Mouse (Mus musculus) hindbrain, embryonic 14.5 days (tissue): ENCODE data around the gene Vezt. TPM values are rescaled to one million over a fixed set of nuclear protein-coding genes. Genes with fewer than 3 reads are reported as not detected.

Source experiments
- ATAC-seq: fragments of 200-750 bp; cut with Nextera tagmentation; 2 replicates; pipeline ENCODE4 v1.8.0; 2017; ENCODE audit warnings: moderate number of reproducible peaks, mild to moderate bottlenecking, moderate TSS enrichment, moderate library complexity; ENCODE audit not compliant: low FRiP score
- DNase-seq: peaks from one replicate; pipeline ENCODE4 v3.0.0-alpha.2; 2015; ENCODE audit warnings: low spot score
- H3K27ac ChIP-seq: fragments of 300-500 bp; sonication (generic); 2 replicates; pipeline ENCODE4 v1.5.1; 2014; ENCODE audit warnings: mild to moderate bottlenecking, moderate library complexity
- H3K27me3 ChIP-seq: fragments of 300-500 bp; sonication (generic); 2 replicates; pipeline ENCODE4 v1.6.1; 2014; ENCODE audit warnings: mild to moderate bottlenecking, low read length, mixed read lengths; ENCODE audit not compliant: control insufficient read depth, insufficient read depth
- H3K36me3 ChIP-seq: fragments of 300-500 bp; sonication (generic); replicated peaks from 2 replicates; pipeline ENCODE4 v1.6.1; 2014; ENCODE audit not compliant: control insufficient read depth, insufficient read depth
- H3K4me1 ChIP-seq: fragments of 300-500 bp; sonication (generic); replicated peaks from 2 replicates; pipeline ENCODE4 v1.6.1; 2014; ENCODE audit warnings: antibody characterized with exemption, low read length, mixed read lengths; ENCODE audit not compliant: control insufficient read depth, insufficient read depth
- H3K4me2 ChIP-seq: fragments of 300-500 bp; sonication (generic); replicated peaks from 2 replicates; pipeline ENCODE4 v1.6.1; 2014; ENCODE audit warnings: mild to moderate bottlenecking, moderate library complexity
- H3K4me3 ChIP-seq: fragments of 300-500 bp; sonication (generic); replicated peaks from 2 replicates; pipeline ENCODE4 v1.5.1; 2014; ENCODE audit warnings: mild to moderate bottlenecking, low read length
- H3K9ac ChIP-seq: fragments of 300-500 bp; sonication (generic); 2 replicates; pipeline ENCODE4 v1.6.1; 2014
- H3K9me3 ChIP-seq: fragments of 300-500 bp; sonication (generic); 2 replicates; pipeline ENCODE4 v1.6.1; 2016; ENCODE audit warnings: low read length; ENCODE audit not compliant: control insufficient read depth
- WGBS: fragments of 180-500 bp; shearing (Covaris S2); extraction: QIAGEN DNeasy Blood & Tissue Kit; methylation state at CpG from one replicate; pipeline ENCODE4 v1.1.7; 2014; 5-methylcytosine and 5-hydroxymethylcytosine counted together
- polyA plus RNA-seq: library from polyadenylated mRNA; unstranded; fragments of >200 nt; fragmentation: Nextera tagmentation; extraction: Ambion mirVana; gene quantifications from 2 replicates; pipeline ENCODE4 v1.2.1, GENCODE M21; 2014

Gene Vezt
- polyA plus RNA-seq, 1 experiment from 2014 or later = 56.5 TPM

DNA sequence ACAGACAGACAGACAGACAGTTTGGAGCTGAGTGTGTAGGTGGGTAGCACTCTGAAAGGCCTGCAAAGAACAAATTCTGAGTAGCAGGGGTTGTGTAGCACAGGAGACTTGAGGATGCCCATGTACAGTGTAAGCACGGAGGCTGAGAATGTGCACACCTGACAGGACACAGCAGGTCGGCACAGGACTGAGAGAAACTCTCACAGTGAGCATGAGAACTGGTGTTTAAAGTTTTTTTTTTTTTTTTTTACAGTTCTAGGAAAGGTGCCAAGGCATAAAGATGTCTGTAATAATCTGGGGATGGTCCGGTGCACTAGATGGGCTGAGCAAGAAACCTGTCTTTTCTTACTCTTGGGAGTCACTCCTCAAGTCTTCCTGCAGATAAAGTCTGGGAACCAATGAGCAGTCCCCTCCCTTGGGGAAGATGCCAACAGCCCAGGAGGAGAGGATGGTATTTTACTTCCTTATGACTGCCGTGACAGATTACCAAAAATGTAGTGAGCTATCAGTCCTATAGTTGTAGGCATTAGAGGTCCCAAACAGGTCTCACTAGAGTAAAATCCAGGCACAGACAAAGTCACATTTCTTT lies 105.3 kb downstream of the Vezt start:
- DNase-seq = no peak
- no peaks in the 10 kb centered on the region for H3K27me3 ChIP-seq
- H3K9me3 ChIP-seq = peaks cover 4% of the 10 kb centered on the region
- no peaks in the 10 kb centered on the region for H3K36me3 ChIP-seq
- no peaks in the 10 kb centered on the region for H3K4me1 ChIP-seq
- ATAC-seq = no peak
- H3K4me3 ChIP-seq = no peak overlapping the region
- H3K4me2 ChIP-seq = no peak overlapping the region
- H3K9ac ChIP-seq = no peak overlapping the region
- WGBS = 78% methylated on average over 4 of the region's 4 CpGs
- no peak overlapping the region for H3K27ac ChIP-seq

DNA sequence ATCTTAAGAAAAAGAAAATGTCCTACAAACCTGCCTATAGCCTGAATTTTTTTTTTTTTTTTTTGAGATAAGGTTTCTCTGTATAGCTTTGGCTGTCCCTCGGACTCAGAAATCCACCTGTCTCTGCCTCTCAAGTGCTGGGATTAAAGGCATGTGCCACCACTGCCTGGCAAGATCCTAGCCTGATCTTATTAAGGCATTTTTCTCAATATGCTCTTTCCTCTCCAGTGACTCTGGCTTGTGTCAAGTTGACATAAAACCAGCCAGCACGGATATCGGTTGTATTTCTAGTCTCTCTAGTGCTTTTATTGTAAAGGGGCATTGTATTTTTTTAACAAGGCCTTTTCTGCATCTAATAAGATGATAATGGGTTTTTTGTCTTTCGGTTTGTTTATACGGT lies 111.0 kb downstream of the Vezt start:
- no peak overlapping the region for H3K4me3 ChIP-seq
- WGBS = 82% methylated on average over 5 of the region's 5 CpGs
- H3K36me3 ChIP-seq = no peaks in the 10 kb centered on the region
- H3K27ac ChIP-seq = no peak overlapping the region
- no peaks in the 10 kb centered on the region for H3K27me3 ChIP-seq
- ATAC-seq (no peak), DNase-seq (no peak)
- no peaks in the 10 kb centered on the region for H3K4me1 ChIP-seq
- H3K9ac ChIP-seq = no peak overlapping the region
- peaks cover 4% of the 10 kb centered on the region for H3K9me3 ChIP-seq
- H3K4me2 ChIP-seq = no peak overlapping the region

DNA sequence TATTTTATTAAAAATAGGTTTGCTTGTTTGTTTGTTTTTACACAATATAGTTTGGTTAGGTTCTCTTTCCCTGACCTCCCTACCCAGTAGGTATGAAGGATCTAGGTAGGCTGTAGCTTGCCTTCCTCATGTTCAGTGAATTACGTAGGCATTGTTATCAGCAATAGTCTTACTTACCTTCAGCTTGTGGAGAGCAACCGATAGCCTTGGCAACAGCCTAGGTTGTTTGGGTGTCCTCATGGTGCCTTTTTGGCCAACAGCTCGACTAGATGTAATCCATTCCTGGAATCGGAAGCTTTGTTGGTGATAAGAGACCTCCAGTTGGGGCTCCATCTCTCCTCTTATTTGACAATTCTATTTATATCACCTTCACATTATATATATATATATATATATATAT lies 114.5 kb downstream of the Vezt start:
- no peak overlapping the region for H3K9ac ChIP-seq
- DNase-seq = no peak
- WGBS = 95% methylated on average over 4 of the region's 4 CpGs
- 0 out of 2 replicates have a peak, but pooled peaks cover 6% of the 10 kb centered on the region for H3K4me1 ChIP-seq
- ATAC-seq = no peak
- no peaks in the 10 kb centered on the region for H3K36me3 ChIP-seq
- no peaks in the 10 kb centered on the region for H3K9me3 ChIP-seq
- H3K27ac ChIP-seq = no peak overlapping the region
- no peak overlapping the region for H3K4me2 ChIP-seq
- no peaks in the 10 kb centered on the region for H3K27me3 ChIP-seq
- H3K4me3 ChIP-seq = no peak overlapping the region

DNA sequence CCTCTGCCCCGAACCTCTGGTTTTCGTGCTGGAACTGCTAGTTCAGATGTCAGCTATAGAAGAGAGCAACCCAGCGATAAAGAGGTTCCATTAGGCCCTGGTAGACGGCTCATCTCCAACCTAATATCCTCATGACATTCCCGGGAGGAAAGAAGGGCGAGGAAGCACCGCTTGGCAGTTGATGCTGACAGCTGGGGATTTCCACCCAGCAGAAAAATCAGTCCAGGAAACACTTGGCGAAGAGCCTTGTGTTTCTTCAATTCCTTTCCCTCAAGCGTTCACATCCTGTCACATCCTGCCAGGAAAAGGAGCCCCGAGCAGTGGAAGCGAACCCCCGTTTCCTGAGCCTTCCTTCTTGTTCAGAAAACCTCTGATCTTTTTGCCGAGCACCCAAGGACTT lies 116.4 kb downstream of the Vezt start:
- Histone ChIP-seq H3K4me2 (no peak overlapping the region), H3K4me1 (0 out of 2 replicates have a peak, but pooled peaks cover 6% of the 10 kb centered on the region), H3K27me3 (no peaks in the 10 kb centered on the region), H3K9ac (no peak overlapping the region), H3K36me3 (no peaks in the 10 kb centered on the region), H3K4me3 (no peak overlapping the region), H3K27ac (no peak overlapping the region), H3K9me3 (no peaks in the 10 kb centered on the region)
- WGBS = 74% methylated on average over 13 of the region's 13 CpGs
- no peak for DNase-seq
- ATAC-seq = no peak

DNA sequence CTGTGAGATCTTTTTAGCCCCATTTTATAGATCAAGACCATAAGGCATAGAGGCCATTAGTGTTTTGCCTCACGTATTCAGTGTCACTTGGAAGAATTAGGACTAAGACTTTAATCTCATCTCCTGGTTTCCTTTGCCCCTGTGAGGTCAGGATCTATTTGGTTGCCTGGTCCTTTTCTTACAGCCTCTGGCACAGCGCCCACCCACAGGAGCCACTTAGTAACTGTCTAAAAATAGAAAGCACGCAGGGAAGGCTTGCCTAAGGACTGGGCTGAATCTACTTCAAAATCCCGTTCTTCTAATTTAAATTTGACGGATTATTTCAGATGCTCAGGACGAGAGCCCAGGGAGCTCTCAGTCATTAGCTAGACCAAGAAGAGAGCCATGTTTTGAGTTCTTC lies 116.9 kb downstream of the Vezt start:
- 49% methylated on average over 6 of the region's 6 CpGs for WGBS
- no peaks in the 10 kb centered on the region for H3K36me3 ChIP-seq
- no peak overlapping the region for H3K4me2 ChIP-seq
- ATAC-seq (no peak), DNase-seq (no peak)
- H3K27me3 ChIP-seq = no peaks in the 10 kb centered on the region
- no peak overlapping the region for H3K27ac ChIP-seq
- no peaks in the 10 kb centered on the region for H3K9me3 ChIP-seq
- H3K4me3 ChIP-seq = no peak overlapping the region
- 0 out of 2 replicates have a peak, but pooled peaks cover 6% of the 10 kb centered on the region for H3K4me1 ChIP-seq
- H3K9ac ChIP-seq = no peak overlapping the region

GRCm38 (mm10) chr10:93918087-93918486 lies 117.5 kb downstream of the Vezt start:
- Histone ChIP-seq H3K4me3 (no peak overlapping the region), H3K27me3 (no peaks in the 10 kb centered on the region), H3K36me3 (no peaks in the 10 kb centered on the region), H3K9me3 (no peaks in the 10 kb centered on the region), H3K4me2 (no peak overlapping the region), H3K4me1 (0 out of 2 replicates have a peak, but pooled peaks cover 6% of the 10 kb centered on the region), H3K27ac (no peak overlapping the region), H3K9ac (no peak overlapping the region)
- 91% methylated on average over 2 of the region's 2 CpGs for WGBS
- ATAC-seq (no peak), DNase-seq (no peak)

GRCm38 (mm10) chr10:93916778-93917177 lies 118.8 kb downstream of the Vezt start:
- ATAC-seq (no peak), DNase-seq (no peak)
- H3K4me2 ChIP-seq = no peak overlapping the region
- WGBS = 74% methylated on average over 2 of the region's 2 CpGs
- H3K9ac ChIP-seq = no peak overlapping the region
- no peak overlapping the region for H3K27ac ChIP-seq
- no peaks in the 10 kb centered on the region for H3K36me3 ChIP-seq
- no peaks in the 10 kb centered on the region for H3K27me3 ChIP-seq
- no peaks in the 10 kb centered on the region for H3K9me3 ChIP-seq
- H3K4me3 ChIP-seq = no peak overlapping the region
- 0 out of 2 replicates have a peak, but pooled peaks cover 6% of the 10 kb centered on the region for H3K4me1 ChIP-seq

GRCm38 (mm10) chr10:93915531-93916275 lies 119.9 kb downstream of the Vezt start:
- H3K4me2 ChIP-seq = no peak overlapping the region
- 0 out of 2 replicates have a peak, but pooled peaks cover 6% of the 10 kb centered on the region for H3K4me1 ChIP-seq
- no peak for DNase-seq

GRCm38 (mm10) chr10:93913525-93913924 lies 122.1 kb downstream of the Vezt start:
- WGBS = 90% methylated on average over 5 of the region's 5 CpGs
- H3K27ac ChIP-seq = no peak overlapping the region
- DNase-seq (no peak), ATAC-seq (no peak)
- no peaks in the 10 kb centered on the region for H3K4me1 ChIP-seq
- no peak overlapping the region for H3K4me2 ChIP-seq
- no peaks in the 10 kb centered on the region for H3K36me3 ChIP-seq
- H3K9ac ChIP-seq = no peak overlapping the region
- no peaks in the 10 kb centered on the region for H3K27me3 ChIP-seq
- no peaks in the 10 kb centered on the region for H3K9me3 ChIP-seq
- no peak overlapping the region for H3K4me3 ChIP-seq

More at GRCm38 (mm10) chr10:93915531-93916275, 119.9 kb downstream of the Vezt start:
- no peaks in the 10 kb centered on the region for H3K36me3 ChIP-seq
- no peaks in the 10 kb centered on the region for H3K9me3 ChIP-seq
- H3K4me3 ChIP-seq = no peak overlapping the region
- WGBS = 41% methylated on average over 11 of the region's 11 CpGs
- H3K27ac ChIP-seq = no peak overlapping the region
- H3K9ac ChIP-seq = no peak overlapping the region
- H3K27me3 ChIP-seq = no peaks in the 10 kb centered on the region
- no peak for ATAC-seq
